Mouse (Mus musculus): Measurements from ENCODE around the gene Slc6a6. TPM values are rescaled to one million over a fixed set of nuclear protein-coding genes. Genes with fewer than 3 reads are reported as not detected.

Slc6a6 gene
- total RNA-seq, 2 experiments from 2014 or later: 52.1 to 57.8 TPM

DNA sequence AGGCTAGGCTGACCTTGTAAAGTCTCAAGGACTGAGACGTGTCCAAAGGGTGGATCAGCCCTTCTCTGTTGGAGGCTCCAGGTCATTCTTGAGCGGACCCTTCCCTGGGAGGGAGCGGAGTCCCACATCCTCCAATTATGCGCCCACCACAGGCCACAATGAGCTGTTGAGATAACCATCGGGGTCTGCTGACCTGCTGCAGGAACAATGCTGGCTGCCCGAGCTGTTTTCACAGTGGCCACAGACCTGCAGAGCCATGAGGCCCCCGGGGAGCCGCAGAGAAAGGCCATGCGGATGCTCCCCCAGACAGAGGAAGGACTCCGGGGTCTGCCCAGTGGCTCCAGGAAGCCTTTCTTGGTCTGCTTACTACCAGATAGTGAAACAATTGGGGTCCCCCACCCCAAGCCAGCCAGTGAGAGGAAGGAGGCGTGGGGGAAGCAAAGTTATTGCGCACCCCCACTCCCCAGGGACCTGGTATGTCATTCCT is 37.4 kb downstream of the Slc6a6 start:
- peak; percentile 53 for DNase-seq

DNA sequence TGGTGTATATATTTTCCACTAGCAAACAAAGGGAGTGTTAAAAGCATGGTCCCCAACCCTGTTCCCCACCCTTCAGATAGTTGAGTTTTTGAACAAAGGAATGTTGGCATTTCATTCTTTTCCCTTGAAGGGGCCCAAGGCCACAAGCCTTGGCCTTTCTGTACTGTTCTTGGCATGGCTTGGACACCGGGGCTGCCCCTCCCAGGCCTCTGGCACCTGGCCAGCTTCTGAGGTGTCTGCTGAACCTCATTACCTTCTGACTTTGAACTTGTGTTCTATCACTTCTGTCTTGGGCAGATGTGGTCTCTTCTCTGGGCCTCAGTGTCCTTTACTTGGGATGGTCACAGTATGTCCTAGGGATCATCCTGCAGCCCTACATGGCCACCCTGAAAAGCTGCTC is 43.5 kb downstream of the Slc6a6 start:
- no peak for DNase-seq

GRCm38 (mm10) chr6:91728939-91729619 is 45.2 kb downstream of the Slc6a6 start:
- DNase-seq: peak; percentile 47

GRCm38 (mm10) chr6:91729677-91730127 is 45.8 kb downstream of the Slc6a6 start:
- peak; percentile 94 for DNase-seq

DNA sequence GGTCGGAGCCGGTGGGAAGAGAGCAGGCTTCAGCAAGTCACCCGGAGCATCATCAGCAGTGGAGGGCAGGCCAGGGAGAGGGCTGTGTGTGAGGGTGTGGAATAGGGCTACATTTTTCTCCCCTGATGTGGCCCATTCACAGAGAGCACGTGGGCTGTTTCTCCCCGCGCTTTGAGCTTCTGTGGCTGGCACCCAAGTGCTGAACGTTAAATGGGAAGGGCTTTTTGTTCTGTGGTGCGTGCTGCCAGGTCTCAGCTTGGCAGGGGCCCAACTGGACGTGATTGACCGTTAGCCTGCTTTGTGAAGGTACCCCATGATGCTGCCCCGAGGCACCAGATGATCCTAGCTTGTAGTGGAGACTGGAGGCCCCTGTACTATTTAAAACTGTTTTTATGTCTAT is 48.3 kb downstream of the Slc6a6 start:
- no peak for DNase-seq

- peak; percentile 55 for DNase-seq
Measured at GRCm38 (mm10) chr6:91736471-91736870, 52.6 kb downstream of the Slc6a6 start.

DNA sequence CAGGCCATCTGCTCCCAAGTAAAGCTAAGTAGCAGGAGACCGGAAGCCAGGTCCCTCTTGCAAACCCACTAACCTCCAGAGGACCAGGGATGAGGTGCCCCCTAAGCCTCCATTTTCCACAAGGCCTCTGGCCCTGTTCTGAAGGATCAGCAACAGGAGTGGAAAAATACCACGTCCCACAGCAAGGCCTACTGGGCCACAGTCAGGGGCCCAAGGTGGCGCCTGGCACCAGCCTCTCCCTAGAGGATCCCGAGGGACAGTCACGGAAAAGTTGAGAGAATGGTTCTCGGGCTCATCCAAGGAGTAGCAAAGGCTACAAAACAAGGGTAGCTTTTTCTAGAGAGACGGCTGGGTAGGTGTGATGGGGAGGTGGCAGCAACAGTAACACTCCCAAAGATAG is 53.6 kb downstream of the Slc6a6 start:
- DNase-seq: no peak

- no peak for DNase-seq
Measured at GRCm38 (mm10) chr6:91738058-91738457, 54.2 kb downstream of the Slc6a6 start.

DNA sequence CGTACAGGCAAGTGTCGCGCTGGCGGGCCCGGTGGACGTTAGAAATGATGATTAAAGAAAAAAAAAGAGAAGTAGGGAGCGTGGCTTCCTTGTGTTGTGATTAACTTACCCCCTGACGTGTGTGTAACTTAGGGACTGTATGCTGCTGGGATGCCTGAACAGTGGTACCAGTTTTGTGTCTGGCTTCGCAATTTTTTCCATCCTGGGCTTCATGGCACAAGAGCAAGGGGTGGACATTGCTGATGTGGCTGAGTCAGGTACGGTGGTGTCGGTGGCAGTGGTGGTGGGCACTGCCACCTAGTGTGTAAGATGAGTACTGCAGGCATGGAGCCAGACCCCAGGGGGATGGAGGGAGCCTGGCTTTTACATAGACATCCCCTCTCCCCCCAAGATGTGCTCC is 57.2 kb downstream of the Slc6a6 start:
- peak; percentile 48 for DNase-seq

- no peak for DNase-seq
Measured at GRCm38 (mm10) chr6:91742466-91742865, 58.6 kb downstream of the Slc6a6 start.

DNA sequence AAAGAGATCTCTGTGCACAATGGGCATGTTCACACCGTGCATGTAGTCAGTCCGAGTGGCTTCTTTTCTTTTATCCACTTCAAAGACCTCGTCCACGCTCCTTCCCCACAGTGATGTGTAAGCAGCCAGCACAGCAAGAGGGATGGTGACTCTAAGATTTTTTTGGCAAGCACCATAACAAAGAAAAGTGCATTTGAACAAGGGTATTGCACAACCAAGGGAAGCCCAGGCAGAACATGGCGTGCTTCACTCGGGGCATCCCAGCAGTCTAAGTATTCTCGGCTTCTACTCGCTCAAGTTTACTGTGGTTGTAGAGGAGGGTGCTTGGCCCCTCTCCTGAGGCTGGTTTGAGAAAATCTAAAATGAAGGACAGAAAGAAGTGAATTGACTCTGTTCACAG is 59.1 kb downstream of the Slc6a6 start:
- no peak for DNase-seq

DNA sequence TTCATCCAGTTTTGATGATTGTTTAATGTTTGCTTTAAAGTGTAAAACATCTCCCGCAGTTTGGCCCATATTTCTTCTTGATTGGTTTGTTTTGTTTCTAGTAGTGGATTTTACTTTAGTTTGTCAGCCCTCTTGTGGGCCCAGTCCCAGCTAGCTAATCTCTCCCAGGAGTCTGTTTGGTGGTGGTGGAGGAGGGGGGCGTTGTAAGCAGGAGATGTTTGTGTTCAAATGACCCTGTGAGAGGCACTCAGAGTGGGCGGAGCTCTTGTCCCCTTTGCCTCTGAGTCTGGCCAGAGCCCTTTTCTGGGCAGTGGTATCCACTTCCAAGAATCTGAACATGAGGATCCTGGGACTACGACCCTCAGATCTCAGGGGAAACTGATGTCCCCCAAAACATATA is 60.0 kb downstream of the Slc6a6 start:
- no peak for DNase-seq

GRCm38 (mm10) chr6:91745246-91745645 is 61.4 kb downstream of the Slc6a6 start:
- no peak for DNase-seq

DNA sequence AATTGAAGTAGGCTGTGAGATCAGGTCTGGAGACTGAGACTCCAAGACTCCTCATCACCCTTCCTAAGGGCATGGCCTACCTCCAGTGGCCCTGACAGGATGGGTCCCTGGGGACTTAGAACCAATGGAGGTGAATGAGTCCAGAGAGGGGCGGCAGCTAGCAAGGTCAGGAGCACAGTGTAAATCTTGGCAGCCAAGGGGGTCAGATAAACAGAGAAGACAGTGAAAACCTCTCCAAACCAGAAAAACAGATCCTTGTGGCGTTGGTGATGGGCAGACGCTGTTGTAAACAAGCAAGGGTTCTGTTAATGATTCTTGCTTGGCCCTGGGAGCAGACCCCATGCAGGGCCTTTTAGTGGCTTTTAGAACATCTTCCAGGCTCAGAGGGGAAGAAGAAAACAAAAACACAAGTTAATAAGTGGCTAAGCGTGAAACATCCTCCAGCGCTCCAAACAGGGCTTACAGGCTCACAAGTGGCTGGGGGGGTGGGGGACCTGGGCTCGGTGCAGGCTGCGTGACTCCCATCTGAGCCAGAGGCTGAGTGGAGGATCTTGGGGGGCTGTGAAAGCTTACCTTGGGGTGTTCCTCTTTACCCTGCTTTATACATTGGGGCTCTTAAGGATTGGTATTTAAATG is 62.2 kb downstream of the Slc6a6 start:
- DNase-seq: no peak

- no peak for DNase-seq
Measured at GRCm38 (mm10) chr6:91746776-91747175, 62.9 kb downstream of the Slc6a6 start.

- DNase-seq: no peak
Measured at GRCm38 (mm10) chr6:91750976-91751375, 67.1 kb downstream of the Slc6a6 start.

GRCm38 (mm10) chr6:91752884-91753283 is 69.0 kb downstream of the Slc6a6 start:
- no peak for DNase-seq

GRCm38 (mm10) chr6:91754098-91754497 is 70.2 kb downstream of the Slc6a6 start:
- DNase-seq: no peak

GRCm38 (mm10) chr6:91754845-91755244 is 71.0 kb downstream of the Slc6a6 start:
- DNase-seq: no peak

- DNase-seq: no peak
Measured at GRCm38 (mm10) chr6:91762051-91762742, 78.3 kb downstream of the Slc6a6 start.

GRCm38 (mm10) chr6:91767550-91767949 is 83.7 kb downstream of the Slc6a6 start:
- no peak for DNase-seq

DNA sequence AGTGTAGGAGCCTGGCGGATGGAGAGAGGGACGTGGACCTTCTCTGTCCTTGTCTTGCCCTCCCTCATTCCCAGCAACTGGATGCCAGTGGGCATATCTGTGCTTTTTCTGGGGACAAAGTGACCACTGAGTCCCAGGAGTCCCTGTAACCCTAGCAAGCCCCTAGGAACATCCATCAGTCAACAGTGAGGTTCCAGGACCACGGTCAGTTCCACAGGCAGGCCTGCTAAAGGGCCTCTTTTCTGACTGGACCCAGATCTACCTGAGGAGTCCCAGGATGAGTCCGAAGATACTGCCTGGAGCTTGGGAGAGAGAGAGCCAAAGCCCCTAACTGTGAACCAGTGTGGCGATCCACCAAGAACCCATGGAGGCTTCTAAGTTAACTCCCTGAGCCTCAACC is 90.1 kb downstream of the Slc6a6 start:
- DNase-seq: no peak

GRCm38 (mm10) chr6:91776543-91776942 is 92.7 kb downstream of the Slc6a6 start:
- peak; percentile 40 for DNase-seq
